In genomic region chr4:148462717-148463116, GRCm38 (mm10) we compare ENCODE assay signal across 11 mouse cellular contexts. TPM values are rescaled to one million over a fixed set of nuclear protein-coding genes. Genes with fewer than 3 reads are reported as not detected.
"Had no signal": no experiment of that assay in that cellular context is flagged by ENCODE, and none has a peak within 500 bp of the region (broad histone marks: within the 10 kb centered on the region; RNA-seq: fewer than 3 reads in every experiment).

No protein-coding gene starts in this region.

- H3K4me2 ChIP-seq: hindbrain, embryonic 12.5 days; limb, embryonic 12.5 days; liver, embryonic 15.5 days; lung, embryonic 15.5 days; neural tube, embryonic 12.5 days had no signal

- H3K27me3 ChIP-seq: hindbrain, embryonic 12.5 days; limb, embryonic 12.5 days; liver, embryonic 15.5 days; lung, embryonic 15.5 days; neural tube, embryonic 12.5 days had no signal

- H3K9me3 ChIP-seq: hindbrain, embryonic 12.5 days; limb, embryonic 12.5 days; liver, embryonic 15.5 days; lung, embryonic 15.5 days; neural tube, embryonic 12.5 days had no signal

- H3K27ac ChIP-seq: hindbrain, embryonic 12.5 days; layer of hippocampus, adult 2 months; limb, embryonic 12.5 days; liver, embryonic 15.5 days; lung, embryonic 15.5 days; neural tube, embryonic 12.5 days; stomach, postnatal 0 days had no signal

- DNase-seq: liver; thymus, postnatal 25 days had no signal

- H3K9ac ChIP-seq: hindbrain, embryonic 12.5 days; limb, embryonic 12.5 days; liver, embryonic 15.5 days; lung, embryonic 15.5 days; neural tube, embryonic 12.5 days had no signal

- H3K4me1 ChIP-seq: limb, embryonic 12.5 days; liver, embryonic 15.5 days; lung, embryonic 15.5 days; neural tube, embryonic 12.5 days had no signal

- H3K4me3 ChIP-seq: hindbrain, embryonic 12.5 days; layer of hippocampus, adult 2 months; limb, embryonic 12.5 days; liver, embryonic 15.5 days; lung, embryonic 15.5 days; neural tube, embryonic 12.5 days had no signal

RNA-seq across cellular contexts. Expression of gene Angptl7, which starts 37.5 kb away (rescaled TPM):
- total RNA-seq: megakaryocyte-erythroid progenitor cell, adult 5-6 weeks; neutrophil, adult 5-6 weeks had no signal
